Mouse (Mus musculus) CH12.LX (cell line): ENCODE measurements around the gene Art3. TPM values are rescaled to one million over a fixed set of nuclear protein-coding genes. Genes with fewer than 3 reads are reported as not detected.

Experiments used
- DNase-seq: peaks from one replicate; pipeline ENCODE4 v3.0.0-alpha.2; 2013; ENCODE audit errors: extremely low read depth
- H3K27ac ChIP-seq: 2 replicates; pipeline ENCODE4 v1.5.1; 2012; ENCODE audit warnings: low read depth, mild to moderate bottlenecking, control low read depth, moderate library complexity; ENCODE audit not compliant: insufficient read depth
- H3K27me3 ChIP-seq: replicated peaks from 2 replicates; pipeline ENCODE3; 2012; ENCODE audit warnings: inconsistent platforms
- H3K36me3 ChIP-seq, 2 experiments: replicated peaks in 1 of 2; 2 replicates each; pipeline versions ENCODE3 to v1.6.1; 2012; ENCODE audit warnings: inconsistent platforms in 1 of 2, low read length in 1 of 2, mild to moderate bottlenecking in 1 of 2, mixed read lengths in 1 of 2, moderate library complexity in 1 of 2; ENCODE audit not compliant: control insufficient read depth in 1 of 2, insufficient read depth in 1 of 2
- H3K4me1 ChIP-seq, 2 experiments: 2 replicates each; pipeline ENCODE4 v1.6.1; 2012; ENCODE audit warnings: inconsistent platforms in 1 of 2, moderate library complexity in 1 of 2; ENCODE audit not compliant: insufficient read depth in 2 of 2, control insufficient read depth in 1 of 2
- H3K4me2 ChIP-seq: 2 replicates; pipeline ENCODE4 v1.6.1; 2012; ENCODE audit warnings: low read depth, mild to moderate bottlenecking, control low read depth; ENCODE audit not compliant: poor library complexity, insufficient read depth, severe bottlenecking
- H3K4me3 ChIP-seq, 3 experiments: fragments of 150-350 bp in 1 of 3; sonication (generic) in 1 of 3; replicated peaks in 1 of 3; 2 replicates each; pipeline versions ENCODE3 to v1.5.1; 2011 to 2012; ENCODE audit warnings: low read depth in 2 of 3, low read length in 2 of 3, mild to moderate bottlenecking in 2 of 3, moderate library complexity in 2 of 3, control low read depth in 1 of 3, improper control_type of control experiment in 1 of 3, inconsistent platforms in 1 of 3, mixed read lengths in 1 of 3; ENCODE audit not compliant: poor library complexity in 1 of 3
- H3K79me2 ChIP-seq: replicated peaks from 2 replicates; pipeline ENCODE4 v1.6.1; 2012; ENCODE audit warnings: mild to moderate bottlenecking, moderate library complexity; ENCODE audit not compliant: control insufficient read depth, poor library complexity, insufficient read depth, severe bottlenecking; ENCODE audit errors: extremely low read depth
- H3K9ac ChIP-seq: 2 replicates; pipeline ENCODE4 v1.6.1; 2012; ENCODE audit warnings: low read depth, mild to moderate bottlenecking, control low read depth, moderate library complexity; ENCODE audit not compliant: insufficient read depth
- H3K9me3 ChIP-seq: replicated peaks from 2 replicates; pipeline ENCODE3; 2012; ENCODE audit warnings: low read length, inconsistent platforms, mixed read lengths
- CHD1 ChIP-seq: IDR thresholded peaks from 2 replicates; pipeline ENCODE4 v1.6.1; 2012; ENCODE audit warnings: low read depth, low read length, improper control_type of control experiment, inconsistent platforms
- CHD2 ChIP-seq: IDR thresholded peaks from 2 replicates; pipeline ENCODE4 v1.6.1; 2011; ENCODE audit warnings: low read length, improper control_type of control experiment
- E2F4 ChIP-seq: IDR thresholded peaks from 2 replicates; pipeline ENCODE4 v1.6.1; 2011; ENCODE audit warnings: low read depth, low read length, improper control_type of control experiment; ENCODE audit not compliant: insufficient replicate concordance
- ELF1 ChIP-seq: IDR thresholded peaks from 2 replicates; pipeline ENCODE4 v1.6.1; 2014; ENCODE audit warnings: low read depth, mild to moderate bottlenecking, inconsistent platforms, low read length, improper control_type of control experiment
- EP300 ChIP-seq: IDR thresholded peaks from 2 replicates; pipeline ENCODE4 v1.6.1; 2011; ENCODE audit warnings: low read length, improper control_type of control experiment
- ETS1 ChIP-seq: conservative IDR thresholded peaks from 2 replicates; pipeline ENCODE4 v1.6.1; 2012; ENCODE audit warnings: low read depth, mild to moderate bottlenecking, inconsistent platforms, low read length, improper control_type of control experiment, moderate library complexity
- HCFC1 ChIP-seq: IDR thresholded peaks from 2 replicates; pipeline ENCODE4 v1.6.1; 2012; ENCODE audit warnings: low read depth, mild to moderate bottlenecking, inconsistent platforms, low read length, improper control_type of control experiment
- IRF4 ChIP-seq: IDR thresholded peaks from 2 replicates; pipeline ENCODE4 v1.6.1; 2014; ENCODE audit warnings: low read depth, mild to moderate bottlenecking, inconsistent platforms, low read length, improper control_type of control experiment
- JUN ChIP-seq: IDR thresholded peaks from 2 replicates; pipeline ENCODE4 v1.6.1; 2011; ENCODE audit warnings: low read depth, mild to moderate bottlenecking, low read length, improper control_type of control experiment, moderate library complexity; ENCODE audit not compliant: insufficient read depth
- MAFK ChIP-seq: IDR thresholded peaks from 2 replicates; pipeline ENCODE4 v1.6.1; 2011; ENCODE audit warnings: low read length, improper control_type of control experiment; ENCODE audit not compliant: insufficient replicate concordance
- MAZ ChIP-seq: IDR thresholded peaks from 2 replicates; pipeline ENCODE4 v1.6.1; 2012; ENCODE audit warnings: low read depth, mild to moderate bottlenecking, inconsistent platforms, low read length, improper control_type of control experiment, moderate library complexity
- NELFE ChIP-seq: IDR thresholded peaks from 2 replicates; pipeline ENCODE4 v1.6.1; 2011; ENCODE audit warnings: low read depth, low read length, improper control_type of control experiment
- NRF1 ChIP-seq: IDR thresholded peaks from 2 replicates; pipeline ENCODE4 v1.6.1; 2014; ENCODE audit warnings: low read depth, mild to moderate bottlenecking, inconsistent platforms, low read length, improper control_type of control experiment, moderate library complexity
- POLR2AphosphoS2 ChIP-seq: IDR thresholded peaks from 2 replicates; pipeline ENCODE4 v1.6.1; 2011; ENCODE audit warnings: low read depth, low read length, improper control_type of control experiment
- RAD21 ChIP-seq: IDR thresholded peaks from 2 replicates; pipeline ENCODE4 v1.6.1; 2011; ENCODE audit warnings: low read depth, mild to moderate bottlenecking, low read length, improper control_type of control experiment, moderate library complexity
- SIN3A ChIP-seq: IDR thresholded peaks from 2 replicates; pipeline ENCODE4 v1.6.1; 2012; ENCODE audit warnings: low read length, improper control_type of control experiment, inconsistent platforms
- UBTF ChIP-seq: IDR thresholded peaks from 2 replicates; pipeline ENCODE4 v1.6.1; 2012; ENCODE audit warnings: low read depth, mild to moderate bottlenecking, inconsistent platforms, low read length, improper control_type of control experiment, moderate library complexity
- USF1 ChIP-seq: IDR thresholded peaks from 2 replicates; pipeline ENCODE4 v1.6.1; 2014; ENCODE audit warnings: low read depth, mild to moderate bottlenecking, inconsistent platforms, low read length, improper control_type of control experiment
- ZC3H11A ChIP-seq: IDR thresholded peaks from 2 replicates; pipeline ENCODE4 v1.6.1; 2012; ENCODE audit warnings: low read depth, mild to moderate bottlenecking, inconsistent platforms, low read length, improper control_type of control experiment
- dilution Hi-C: fragments of 300-500 bp; cut with MboI; formaldehyde crosslinking; loops from 2 replicates; pipeline ENCODE4 v1.14.3; 2020; ENCODE audit warnings: low sequenced_read_pairs; ENCODE audit not compliant: extremely low pct_unique_long_range_greater_than_20kb, extremely low pct_ligation_motif_present
- in situ Hi-C: fragments of 300-500 bp; cut with MboI; formaldehyde crosslinking; loops from 3 replicates; pipeline ENCODE4 v1.14.3; 2019; ENCODE audit warnings: low sequenced_read_pairs, low pct_ligation_motif_present, low pct_unique_long_range_greater_than_20kb, mixed read lengths
- polyA plus RNA-seq: library from polyadenylated mRNA; unstranded; fragments of >175 nt; gene quantifications from 2 replicates; pipeline ENCODE4 v1.2.1, GENCODE M21; 2012; ENCODE audit warnings: low read depth; ENCODE audit not compliant: insufficient read length
- total RNA-seq, 2 experiments: library from RNA; depleted of rRNA; stranded (reverse); fragments of 300-350 nt in 1 of 2; fragments of >200 nt in 1 of 2; gene quantifications; 2 replicates each; pipeline ENCODE4 v1.2.3; 2012 to 2014

Gene Art3
- total and polyA plus RNA-seq, 3 experiments = 0.34 TPM; not detected in 2

- Histone ChIP-seq H3K4me2 (no peak overlapping the region), H3K27me3 (no peaks in the 10 kb centered on the region), H3K79me2 (no peaks in the 10 kb centered on the region), H3K9ac (no peak overlapping the region), H3K27ac (no peak overlapping the region), H3K36me3 (peaks cover 85 to 96% of the 10 kb centered on the region in 2 experiments), H3K4me1 (no peaks in the 10 kb centered on the region), H3K9me3 (no peaks in the 10 kb centered on the region), H3K4me3 (no peak overlapping the region)
- in situ Hi-C loops (no loop called here), dilution Hi-C loops (no loop called here)
- DNase-seq = no peak
- TF ChIP-seq MAFK (no peak), E2F4 (no peak), ZC3H11A (no peak), EP300 (no peak), NRF1 (no peak), HCFC1 (no peak), NELFE (no peak), CHD1 (no peak), UBTF (no peak), SIN3A (no peak), ETS1 (no peak), CHD2 (no peak)
Observed at GRCm38 (mm10) chr5:92291652-92292414, 39.8 kb upstream of the Art3 start.

- no peak overlapping the region for H3K27ac ChIP-seq
- no peaks in the 10 kb centered on the region for H3K27me3 ChIP-seq
- no peaks in the 10 kb centered on the region for H3K4me1 ChIP-seq
- no peak overlapping the region for H3K4me2 ChIP-seq
- no peaks in the 10 kb centered on the region for H3K9me3 ChIP-seq
- no peak for DNase-seq
- H3K9ac ChIP-seq = no peak overlapping the region
- H3K79me2 ChIP-seq = no peaks in the 10 kb centered on the region
- in situ Hi-C loops = no loop called here
- dilution Hi-C loops = no loop called here
- H3K36me3 ChIP-seq = peaks cover 75 to 94% of the 10 kb centered on the region in 2 experiments
- TF ChIP-seq RAD21 = no peak
- no peak for TF ChIP-seq IRF4
- TF ChIP-seq ETS1 = no peak
- no peak for TF ChIP-seq ELF1
- TF ChIP-seq POLR2AphosphoS2 = no peak
- TF ChIP-seq MAZ = no peak
- no peak for TF ChIP-seq JUN
- no peak for TF ChIP-seq USF1
- TF ChIP-seq E2F4 = no peak
- TF ChIP-seq, all 38 proteins: peak for 0
- no peak overlapping the region for H3K4me3 ChIP-seq
Observed at GRCm38 (mm10) chr5:92294525-92294924, 37.1 kb upstream of the Art3 start.
